Mouse (Mus musculus) limb, embryonic 14.5 days (tissue): ENCODE results near the gene Tnf. TPM values are rescaled to one million over a fixed set of nuclear protein-coding genes. Genes with fewer than 3 reads are reported as not detected.

Experiments
- ATAC-seq: fragments of 200-750 bp; cut with Nextera tagmentation; 2 replicates; pipeline ENCODE4 v1.8.0; 2017; ENCODE audit warnings: low read depth, moderate number of reproducible peaks, moderate TSS enrichment; ENCODE audit not compliant: low FRiP score
- DNase-seq: peaks from one replicate; pipeline ENCODE4 v3.0.0-alpha.2; 2015; ENCODE audit warnings: low spot score
- H3K27ac ChIP-seq: fragments of 300-500 bp; sonication (generic); replicated peaks from 2 replicates; pipeline ENCODE4 v1.5.1; 2014; ENCODE audit warnings: low read depth, mild to moderate bottlenecking, low read length, moderate library complexity, mixed read lengths
- H3K27me3 ChIP-seq: fragments of 300-500 bp; sonication (generic); 2 replicates; pipeline ENCODE4 v1.6.1; 2014; ENCODE audit warnings: low read length, mixed read lengths; ENCODE audit not compliant: control insufficient read depth, insufficient read depth
- H3K36me3 ChIP-seq: fragments of 300-500 bp; sonication (generic); 2 replicates; pipeline ENCODE4 v1.6.1; 2014; ENCODE audit warnings: mild to moderate bottlenecking, low read length, moderate library complexity, mixed read lengths; ENCODE audit not compliant: control insufficient read depth, insufficient read depth
- H3K4me1 ChIP-seq: fragments of 300-500 bp; sonication (generic); 2 replicates; pipeline ENCODE4 v1.6.1; 2014; ENCODE audit warnings: antibody characterized with exemption, low read length, mixed read lengths; ENCODE audit not compliant: control insufficient read depth, insufficient read depth
- H3K4me2 ChIP-seq: fragments of 300-500 bp; sonication (generic); replicated peaks from 2 replicates; pipeline ENCODE4 v1.6.1; 2014; ENCODE audit warnings: low read depth, mild to moderate bottlenecking, low read length, moderate library complexity; ENCODE audit not compliant: severe bottlenecking
- H3K4me3 ChIP-seq: fragments of 300-500 bp; sonication (generic); replicated peaks from 2 replicates; pipeline ENCODE4 v1.5.1; 2014; ENCODE audit warnings: low read length
- H3K9ac ChIP-seq: fragments of 300-500 bp; sonication (generic); 2 replicates; pipeline ENCODE4 v1.6.1; 2014; ENCODE audit warnings: mild to moderate bottlenecking, low read depth, low read length, moderate library complexity; ENCODE audit not compliant: severe bottlenecking
- H3K9me3 ChIP-seq: fragments of 300-500 bp; sonication (generic); 2 replicates; pipeline ENCODE4 v1.6.1; 2016; ENCODE audit warnings: low read length; ENCODE audit not compliant: control insufficient read depth
- POLR2A ChIP-seq: fragments of 200-500 bp; IDR thresholded peaks from 2 replicates; pipeline ENCODE4 v1.8.0; 2012; ENCODE audit warnings: inconsistent platforms, mild to moderate bottlenecking, moderate library complexity, borderline replicate concordance; ENCODE audit not compliant: insufficient read depth, insufficient read length; ENCODE audit errors: extremely low read depth
- WGBS: fragments of 180-500 bp; shearing (Covaris S2); extraction: QIAGEN DNeasy Blood & Tissue Kit; methylation state at CpG from one replicate; pipeline ENCODE4 v1.1.7; 2014; 5-methylcytosine and 5-hydroxymethylcytosine counted together
- polyA plus RNA-seq, 2 experiments: library from polyadenylated mRNA; depleted of rRNA in 1 of 2; stranded (reverse) in 1 of 2; unstranded in 1 of 2; fragments of >200 nt; fragmentation: Nextera tagmentation in 1 of 2; extraction: Ambion mirVana in 1 of 2; gene quantifications; 2 replicates each; pipeline versions ENCODE4 v1.2.1 to v1.2.3; 2012 to 2014

The Tnf gene
- polyA plus RNA-seq, 2 experiments: 0.73 to 1.1 TPM

- TF ChIP-seq POLR2A: no peak
- H3K27me3 ChIP-seq: no peaks in the 10 kb centered on the region
- 87% methylated on average over 7 of the region's 7 CpGs for WGBS
- peaks cover 1% of the 10 kb centered on the region; the same call in 1 of the 2 replicates for H3K36me3 ChIP-seq
- H3K4me3 ChIP-seq: no peak overlapping the region
- no peak for ATAC-seq
- no peak overlapping the region for H3K4me2 ChIP-seq
- H3K27ac ChIP-seq: no peak overlapping the region
- no peak for DNase-seq
- H3K9me3 ChIP-seq: no peaks in the 10 kb centered on the region
- peaks cover 10% of the 10 kb centered on the region for H3K4me1 ChIP-seq
- H3K9ac ChIP-seq: no peak overlapping the region
These were observed 34.0 kb downstream of the Tnf start for GRCm38 (mm10) chr17:35167794-35168193.

DNA sequence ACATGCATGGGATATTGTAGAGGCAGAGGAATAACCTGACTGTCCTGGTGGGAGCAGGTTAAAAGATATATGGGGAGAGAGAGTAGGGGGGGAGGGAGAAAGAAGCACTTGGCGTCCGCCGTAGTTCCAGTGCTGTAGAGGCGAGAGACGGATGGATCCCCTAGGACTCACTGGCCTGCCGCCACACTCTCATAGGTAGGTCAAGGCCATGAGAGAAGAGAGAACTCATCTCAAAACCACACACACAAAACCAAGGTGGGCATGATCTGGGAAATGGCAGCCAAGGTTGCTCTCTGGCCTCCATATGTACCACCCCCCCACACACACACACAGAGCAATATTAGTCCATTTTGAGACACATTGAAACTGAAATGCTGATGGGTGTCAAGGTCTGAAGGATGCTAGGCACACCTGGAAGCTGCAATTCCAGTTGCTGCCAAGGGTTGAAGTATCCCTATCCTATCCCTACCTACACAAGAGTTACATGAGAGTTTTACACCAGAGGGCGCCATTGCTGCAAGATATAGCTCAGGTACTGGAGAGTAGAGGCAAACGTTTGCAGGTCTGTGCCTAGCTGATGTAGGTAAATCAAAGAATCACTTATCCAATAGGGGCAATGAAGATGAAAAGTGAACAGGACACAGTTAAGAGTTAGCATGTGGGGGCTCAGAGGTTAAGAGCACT lies 35.3 kb downstream of the Tnf start:
- no peak for TF ChIP-seq POLR2A
- peak overlapping the region; percentile 96 for H3K27ac ChIP-seq
- H3K27me3 ChIP-seq: no peaks in the 10 kb centered on the region
- no peaks in the 10 kb centered on the region for H3K9me3 ChIP-seq
- peaks cover 14% of the 10 kb centered on the region for H3K4me1 ChIP-seq
- no peak overlapping the region for H3K4me3 ChIP-seq
- DNase-seq: peak; percentile 68
- WGBS: 70% methylated on average over 8 of the region's 8 CpGs
- H3K36me3 ChIP-seq: peaks cover 12% of the 10 kb centered on the region
- ATAC-seq: no peak
- H3K9ac ChIP-seq: no peak overlapping the region
- H3K4me2 ChIP-seq: peak overlapping the region; percentile 48

- peak overlapping the region; percentile 99 for H3K4me3 ChIP-seq
- TF ChIP-seq POLR2A: no peak
- peaks cover 14% of the 10 kb centered on the region for H3K4me1 ChIP-seq
- peak overlapping the region; percentile 99 for H3K9ac ChIP-seq
- peaks cover 21% of the 10 kb centered on the region for H3K36me3 ChIP-seq
- H3K4me2 ChIP-seq: peak overlapping the region; percentile 48
- ATAC-seq: no peak
- 21% methylated on average over 12 of the region's 12 CpGs for WGBS
- no peak for DNase-seq
- no peaks in the 10 kb centered on the region for H3K9me3 ChIP-seq
- H3K27me3 ChIP-seq: no peaks in the 10 kb centered on the region
- peak overlapping the region; percentile 96 for H3K27ac ChIP-seq
These were observed 36.2 kb downstream of the Tnf start for GRCm38 (mm10) chr17:35165451-35166155.

- DNase-seq (peak; percentile 98), ATAC-seq (peak; percentile 96)
- peak within 1 kb of the TSS; percentile 99 for H3K9ac ChIP-seq
- 0% methylated on average over 46 of the region's 89 CpGs for WGBS
- no peaks in the 10 kb centered on the region for H3K9me3 ChIP-seq
- peak; percentile 53; the same call in 1 of the 2 replicates for TF ChIP-seq POLR2A
- no peaks in the 10 kb centered on the region for H3K27me3 ChIP-seq
- peak within 1 kb of the TSS; percentile 96 for H3K27ac ChIP-seq
- peaks cover 14% of the 10 kb centered on the region for H3K4me1 ChIP-seq
- peak within 1 kb of the TSS; percentile 85 for H3K4me2 ChIP-seq
- H3K36me3 ChIP-seq: peaks cover 29% of the 10 kb centered on the region
- peak within 1 kb of the TSS; percentile 99 for H3K4me3 ChIP-seq
These were observed 37.0 kb downstream of the Tnf start, which contains the start of gene Prrc2a for GRCm38 (mm10) chr17:35164568-35165450. Gene Prrc2a (minus strand): TSS chr17:35164897.

DNA sequence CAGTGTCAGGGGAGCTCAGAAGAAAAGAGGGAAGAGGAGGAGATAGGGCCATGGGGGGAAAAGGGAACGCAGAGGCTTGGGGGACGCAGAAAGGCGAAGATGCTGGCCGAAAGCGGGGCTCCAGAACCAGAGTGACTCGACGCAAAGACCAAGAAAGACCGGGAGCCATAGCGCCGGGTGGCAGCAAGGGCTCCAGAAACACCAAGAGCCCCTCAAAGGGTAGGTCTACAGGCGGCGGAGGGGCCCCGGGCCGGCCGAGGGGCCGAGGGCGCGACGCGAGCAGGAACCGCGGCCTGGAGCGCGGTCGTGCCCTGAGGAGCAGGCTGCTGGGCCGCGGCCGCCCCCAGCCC lies 37.6 kb downstream of the Tnf start:
- Histone ChIP-seq H3K4me1 (peaks cover 14% of the 10 kb centered on the region), H3K36me3 (peaks cover 36% of the 10 kb centered on the region), H3K9ac (peak overlapping the region; percentile 99), H3K4me2 (peak overlapping the region; percentile 85), H3K27ac (peak overlapping the region; percentile 93), H3K9me3 (no peaks in the 10 kb centered on the region), H3K27me3 (no peaks in the 10 kb centered on the region), H3K4me3 (peak overlapping the region; percentile 99)
- TF ChIP-seq POLR2A: no peak
- DNase-seq (no peak), ATAC-seq (no peak)
- WGBS: 0% methylated on average over 9 of the region's 28 CpGs
